Mouse (Mus musculus): ENCODE measurements around the gene Olfr958. TPM values are rescaled to one million over a fixed set of nuclear protein-coding genes. Genes with fewer than 3 reads are reported as not detected.

Gene Olfr958
- not detected in 2 replicates for total RNA-seq (2017)

GRCm38 (mm10) chr9:39553946-39554345 lies at the start of gene Olfr958:
Gene Olfr958, minus strand, starts transcription at chr9:39554054.
- no peak for ATAC-seq (replicated peaks; ENCODE audit: low read depth, poor library complexity, severe bottlenecking)

- ATAC-seq (replicated peaks; ENCODE audit: low read depth, poor library complexity, severe bottlenecking): no peak
Measured at GRCm38 (mm10) chr9:39603333-39603845, 49.5 kb upstream of the Olfr958 start.

GRCm38 (mm10) chr9:39602536-39603332 lies 48.9 kb upstream of the Olfr958 start:
- ATAC-seq (replicated peaks; ENCODE audit: low read depth, poor library complexity, severe bottlenecking): no peak

- no peak for ATAC-seq (replicated peaks; ENCODE audit: low read depth, poor library complexity, severe bottlenecking)
Measured at GRCm38 (mm10) chr9:39577050-39577449, 23.2 kb upstream of the Olfr958 start.

- ATAC-seq (replicated peaks; ENCODE audit: low read depth, poor library complexity, severe bottlenecking): no peak
Measured at GRCm38 (mm10) chr9:39575469-39575868, 21.6 kb upstream of the Olfr958 start, which contains the start of gene Olfr959. Gene Olfr959, minus strand, starts transcription at chr9:39575569.

- no peak for ATAC-seq (replicated peaks; ENCODE audit: low read depth, poor library complexity, severe bottlenecking)
Measured at GRCm38 (mm10) chr9:39558349-39558647, 4.4 kb upstream of the Olfr958 start.

- ATAC-seq (replicated peaks; ENCODE audit: low read depth, poor library complexity, severe bottlenecking): no peak
Measured at GRCm38 (mm10) chr9:39557529-39558348, 3.9 kb upstream of the Olfr958 start.

- no peak for ATAC-seq (replicated peaks; ENCODE audit: low read depth, poor library complexity, severe bottlenecking)
Measured at GRCm38 (mm10) chr9:39550806-39551205, 3.0 kb downstream of the Olfr958 start.

GRCm38 (mm10) chr9:39523616-39524285 lies 30.1 kb downstream of the Olfr958 start:
- ATAC-seq (replicated peaks; ENCODE audit: low read depth, poor library complexity, severe bottlenecking): no peak

GRCm38 (mm10) chr9:39518595-39518994 lies 35.3 kb downstream of the Olfr958 start:
- no peak for ATAC-seq (replicated peaks; ENCODE audit: low read depth, poor library complexity, severe bottlenecking)

GRCm38 (mm10) chr9:39515531-39515930 lies 38.3 kb downstream of the Olfr958 start, which contains the start of gene Olfr957:
Gene Olfr957, minus strand, starts transcription at chr9:39515809.
- ATAC-seq (replicated peaks; ENCODE audit: low read depth, poor library complexity, severe bottlenecking): no peak

- ATAC-seq (replicated peaks; ENCODE audit: low read depth, poor library complexity, severe bottlenecking): no peak
Measured at GRCm38 (mm10) chr9:39509412-39509811, 44.4 kb downstream of the Olfr958 start.

GRCm38 (mm10) chr9:39508998-39509397 lies 44.9 kb downstream of the Olfr958 start:
- peak; percentile 69 for ATAC-seq (replicated peaks; ENCODE audit: low read depth, poor library complexity, severe bottlenecking)

Other genes starting within 250 kb of the Olfr958 start
- not detected in 2 replicates for gene Olfr948, start 228.0 kb downstream of the Olfr958 start, total RNA-seq (2017)
- gene Olfr951, start 166.6 kb downstream of the Olfr958 start, total RNA-seq (2017): 0.87 TPM in 1 of 2 replicates, not detected in the other
- not detected in 2 replicates for gene Olfr952, start 126.9 kb downstream of the Olfr958 start, total RNA-seq (2017)
- gene Olfr954, start 97.4 kb downstream of the Olfr958 start, total RNA-seq (2017): not detected in 2 replicates
- gene Olfr955, start 82.1 kb downstream of the Olfr958 start, total RNA-seq (2017): not detected in 2 replicates
- gene Olfr44, start 60.1 kb downstream of the Olfr958 start, total RNA-seq (2017): not detected in 2 replicates
- not detected in 2 replicates for gene Olfr957, start 38.2 kb downstream of the Olfr958 start, total RNA-seq (2017)
- not detected in 2 replicates for gene Olfr959, start 21.5 kb upstream of the Olfr958 start, total RNA-seq (2017)
- not detected in 2 replicates for gene AW551984, start 50.3 kb upstream of the Olfr958 start, total RNA-seq (2017)
- gene Olfr148, start 56.6 kb upstream of the Olfr958 start, total RNA-seq (2017): not detected in 2 replicates
- gene Olfr960, start 67.3 kb upstream of the Olfr958 start, total RNA-seq (2017): not detected in 2 replicates
- not detected in 2 replicates for gene Olfr961, start 91.0 kb upstream of the Olfr958 start, total RNA-seq (2017)
- gene Olfr963, start 113.2 kb upstream of the Olfr958 start, total RNA-seq (2017): not detected in 2 replicates
- gene Olfr149, start 153.1 kb upstream of the Olfr958 start, total RNA-seq (2017): not detected in 2 replicates
- gene Olfr965, start 157.3 kb upstream of the Olfr958 start, total RNA-seq (2017): not detected in 2 replicates
- gene Olfr150, start 176.9 kb upstream of the Olfr958 start, total RNA-seq (2017): not detected in 2 replicates
- gene Olfr967, start 192.2 kb upstream of the Olfr958 start, total RNA-seq (2017): not detected in 2 replicates
- gene Olfr968, start 229.2 kb upstream of the Olfr958 start, total RNA-seq (2017): not detected in 2 replicates
- gene Olfr969, start 236.9 kb upstream of the Olfr958 start, total RNA-seq (2017): not detected in 2 replicates